Mouse (Mus musculus) spleen, postnatal 36 days (tissue): ENCODE results near the gene Rlbp1.

Experiments
- DNase-seq, 2 experiments: peaks; one replicate each; pipeline ENCODE4 v3.0.0; 2022; ENCODE audit warnings: low spot score in 2 of 2, mixed read lengths in 1 of 2

Rlbp1 gene

GRCm38 (mm10) chr7:79386422-79387133 is at the start of gene Rlbp1:
Rlbp1 (minus strand) TSS chr7:79387048.
- no peak for DNase-seq

DNA sequence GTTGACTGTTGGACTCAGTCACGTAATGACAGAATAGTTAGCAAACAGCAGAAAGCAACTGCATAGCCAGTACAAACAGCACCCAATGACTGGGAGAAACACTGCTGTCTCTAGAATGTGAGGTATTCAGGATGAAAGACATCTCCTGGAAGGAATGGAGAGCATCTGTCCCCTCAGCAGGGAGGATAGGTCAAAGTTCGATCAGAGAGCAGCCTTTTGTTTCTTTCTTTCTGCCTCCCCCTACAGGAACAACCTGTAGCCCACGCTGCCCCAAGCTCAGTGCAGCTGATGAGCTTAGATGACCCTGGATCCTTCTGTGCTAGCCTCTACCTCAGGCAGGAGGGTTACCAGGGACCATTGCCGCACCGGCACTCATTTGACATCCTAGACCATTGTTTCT is 41.4 kb upstream of the Rlbp1 start:
- DNase-seq: no peak

GRCm38 (mm10) chr7:79425804-79426203 is 39.0 kb upstream of the Rlbp1 start:
- no peak for DNase-seq

- no peak for DNase-seq
These were observed 36.0 kb upstream of the Rlbp1 start for GRCm38 (mm10) chr7:79422876-79423275.

DNA sequence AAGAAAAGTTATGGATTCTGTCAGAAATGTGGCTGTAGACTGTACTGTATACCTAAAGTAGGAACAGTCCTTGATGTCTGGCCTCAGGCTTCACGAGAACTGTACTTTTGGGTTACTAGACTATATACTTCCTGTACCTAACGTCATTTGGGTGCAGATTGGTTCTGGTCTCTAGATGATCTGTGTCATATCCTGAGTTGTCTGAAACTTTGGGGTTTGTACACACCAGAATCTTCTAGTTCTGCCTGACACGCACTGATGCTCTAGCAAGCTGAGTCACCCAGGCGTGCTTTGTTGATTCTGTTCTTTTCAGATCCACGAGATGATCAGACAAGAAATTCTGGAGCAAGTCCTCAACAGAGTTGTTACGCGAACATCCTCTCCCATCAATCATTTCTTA is 33.1 kb upstream of the Rlbp1 start:
- no peak for DNase-seq

GRCm38 (mm10) chr7:79414449-79415375 is 27.9 kb upstream of the Rlbp1 start:
- no peak for DNase-seq

DNA sequence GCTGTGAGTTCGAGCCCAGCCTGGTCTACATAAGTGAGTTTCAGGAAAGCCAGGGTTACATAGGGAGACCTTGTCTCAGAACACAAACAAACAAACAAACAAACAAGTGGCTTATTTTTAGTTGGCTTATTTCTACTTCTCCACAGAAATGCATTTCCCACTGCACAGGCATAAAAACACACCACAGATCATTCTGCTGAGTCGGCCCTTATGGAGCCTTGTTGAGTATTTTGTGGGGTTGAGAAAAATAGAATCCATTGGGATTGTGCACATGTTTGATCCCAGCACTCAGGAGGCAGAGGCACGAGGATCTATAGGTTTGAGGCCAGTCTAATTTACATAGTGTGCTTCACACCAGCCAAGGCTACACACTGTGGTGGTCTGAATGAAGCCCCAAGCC is 13.4 kb upstream of the Rlbp1 start:
- no peak for DNase-seq

DNA sequence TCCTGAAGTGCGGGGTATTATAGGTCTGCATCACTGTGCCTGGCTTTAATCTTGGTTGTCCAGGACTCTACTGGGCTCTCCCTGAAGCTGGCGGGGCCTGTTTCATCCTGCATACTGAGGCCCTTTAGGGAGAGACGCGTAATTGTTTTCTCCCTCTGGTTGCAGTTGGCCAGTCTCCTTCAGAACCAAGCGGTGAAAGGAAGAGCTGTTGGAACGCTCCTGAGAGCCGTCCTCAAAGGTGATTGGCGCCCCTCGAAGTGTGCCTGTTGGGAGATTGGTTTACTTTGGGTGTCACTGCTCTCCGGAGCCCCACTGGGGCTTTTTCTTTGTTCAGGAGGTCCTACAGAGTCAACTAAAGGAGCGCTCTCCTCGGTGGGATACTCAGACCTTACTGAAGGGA is 12.1 kb upstream of the Rlbp1 start:
- no peak for DNase-seq

DNA sequence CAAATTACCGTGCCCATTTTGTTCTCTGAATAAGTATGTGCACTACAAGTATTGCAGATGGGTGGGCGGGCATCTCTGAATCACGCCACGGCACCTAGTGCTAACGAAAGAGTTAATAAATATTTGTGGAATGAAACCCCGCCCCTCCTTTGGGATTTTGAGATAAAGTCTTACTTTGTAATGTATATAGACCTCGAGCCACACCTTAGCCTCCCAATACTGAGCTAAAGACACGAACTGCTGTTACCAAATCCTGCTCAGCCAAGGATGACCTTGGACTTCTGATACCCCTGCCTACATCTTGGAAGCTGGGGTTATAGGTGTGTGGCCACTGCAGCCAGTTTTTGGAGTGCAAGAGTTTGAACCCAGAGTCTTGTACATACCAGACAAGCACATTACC is 11.6 kb upstream of the Rlbp1 start:
- DNase-seq: no peak

- DNase-seq: no peak
These were observed 10.7 kb upstream of the Rlbp1 start for GRCm38 (mm10) chr7:79397446-79397963.

DNA sequence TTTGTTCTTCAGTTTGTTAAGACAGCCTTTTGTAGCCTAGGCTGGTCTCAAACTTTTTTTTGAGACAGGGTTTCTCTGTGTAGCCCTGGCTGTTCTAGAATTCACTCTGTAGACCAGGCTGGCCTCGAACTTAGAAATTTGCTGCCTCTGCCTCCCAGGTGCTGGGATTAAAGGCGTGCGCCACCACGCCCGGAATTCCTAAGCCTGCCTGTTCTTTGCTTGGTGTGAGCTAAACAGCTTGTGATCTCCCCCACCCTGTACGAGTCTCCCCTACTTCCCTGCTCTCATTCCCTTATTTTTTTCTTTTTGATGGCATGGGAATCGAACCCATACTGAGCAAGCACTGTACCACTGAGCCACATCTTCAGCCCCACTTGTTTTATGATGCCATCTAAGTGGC is 8.3 kb upstream of the Rlbp1 start:
- no peak for DNase-seq

- DNase-seq: no peak
These were observed 7.8 kb upstream of the Rlbp1 start for GRCm38 (mm10) chr7:79394666-79395065.

DNA sequence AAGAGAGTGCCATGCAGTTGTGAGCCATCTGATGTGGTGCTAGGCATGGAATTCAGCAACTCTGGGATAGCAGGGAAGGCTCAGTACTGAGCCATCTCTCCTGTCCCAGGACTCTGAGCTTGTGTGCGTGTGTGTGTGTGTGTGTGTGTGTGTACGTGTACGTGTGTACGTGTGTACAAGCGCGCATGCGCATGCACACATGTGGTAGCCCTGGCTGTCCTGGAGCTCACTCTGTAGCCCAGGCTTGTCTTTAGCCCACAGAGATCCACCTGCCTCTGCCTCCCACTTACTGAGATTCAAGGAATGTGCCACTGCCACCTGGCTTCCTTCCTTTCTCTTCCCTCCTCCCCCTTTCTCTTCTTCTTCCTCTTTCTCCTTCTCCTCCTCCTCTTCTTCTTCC is 7.1 kb upstream of the Rlbp1 start:
- no peak for DNase-seq

GRCm38 (mm10) chr7:79392860-79393513 is 6.1 kb upstream of the Rlbp1 start:
- peak; percentile 21 to 43 for DNase-seq

- peak; percentile 88 to 92 for DNase-seq
These were observed 5.2 kb upstream of the Rlbp1 start, which contains the start of gene Fanci for GRCm38 (mm10) chr7:79391883-79392649. Fanci (plus strand) TSS chr7:79391929.

DNA sequence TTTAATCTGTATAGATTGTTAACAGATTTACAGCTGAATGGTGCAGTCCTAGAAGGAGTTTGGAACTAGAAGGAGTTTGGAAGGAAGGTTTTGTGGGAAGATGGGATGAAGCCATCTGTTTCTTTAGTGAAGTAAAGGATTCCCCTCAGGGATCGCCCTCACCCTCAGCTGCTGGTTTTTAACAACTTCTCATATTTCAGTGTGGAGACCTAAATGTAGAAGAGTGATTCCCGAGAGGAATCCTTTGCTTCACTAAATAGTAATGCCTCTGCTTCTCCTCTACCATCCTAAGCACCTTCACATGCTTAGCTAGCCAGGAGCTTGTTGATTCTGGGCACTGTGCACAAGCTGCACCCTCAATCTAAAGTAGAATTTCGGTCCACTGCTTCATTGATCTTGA is 4.6 kb upstream of the Rlbp1 start:
- no peak for DNase-seq

DNA sequence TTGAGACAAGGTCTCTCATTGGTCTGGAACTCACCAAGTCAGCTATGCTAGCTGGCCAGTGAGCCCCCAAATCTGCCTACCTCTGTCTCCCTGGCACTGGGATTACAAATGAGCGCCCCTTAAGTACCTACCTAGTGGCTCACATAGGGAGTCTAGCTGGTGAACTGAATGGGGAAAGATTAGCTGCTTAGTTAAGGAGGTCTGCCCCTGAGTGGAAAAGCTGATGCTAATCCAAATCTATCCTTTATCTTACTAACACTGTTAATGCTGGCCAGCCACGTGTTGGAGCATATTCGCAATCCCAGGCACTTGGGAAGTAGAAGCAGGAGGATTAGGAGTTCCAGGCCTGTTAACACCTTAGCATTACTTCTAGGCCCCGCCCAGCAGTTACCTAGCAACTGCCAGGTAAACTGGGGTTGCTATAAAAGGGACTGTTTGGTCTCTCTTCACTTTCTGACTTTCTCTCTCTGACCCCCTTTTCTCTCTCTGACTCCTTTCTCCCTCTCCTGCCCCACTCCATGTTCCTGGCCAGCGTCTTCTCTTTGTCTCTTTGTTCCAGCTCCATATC is 3.4 kb upstream of the Rlbp1 start:
- DNase-seq: no peak

DNA sequence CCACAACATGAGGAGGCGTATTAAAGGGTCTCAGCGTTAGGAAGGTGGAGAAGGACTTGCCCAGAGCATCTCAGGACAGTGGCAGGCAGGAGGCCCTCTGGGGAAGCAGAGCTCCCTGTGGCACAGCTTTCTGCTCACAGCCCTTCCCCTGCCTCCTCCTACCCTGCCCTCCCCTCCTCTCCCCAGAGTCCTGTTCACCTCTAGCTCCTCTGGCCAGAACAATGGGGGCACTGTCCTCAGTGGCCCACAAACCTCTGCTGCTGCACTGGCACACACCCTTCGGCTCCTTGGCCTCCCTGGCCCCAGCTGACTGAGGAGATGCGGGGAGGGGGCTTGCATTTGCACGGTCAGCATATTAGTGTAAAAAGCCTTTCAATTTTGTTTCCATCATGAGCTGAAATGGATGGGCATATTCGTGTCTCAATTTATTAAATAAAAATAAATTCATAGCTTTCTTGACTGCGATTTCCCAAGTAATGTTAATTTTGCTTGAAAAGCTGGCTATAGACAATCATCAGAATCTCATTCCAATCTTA is 1.9 kb upstream of the Rlbp1 start:
- no peak for DNase-seq

DNA sequence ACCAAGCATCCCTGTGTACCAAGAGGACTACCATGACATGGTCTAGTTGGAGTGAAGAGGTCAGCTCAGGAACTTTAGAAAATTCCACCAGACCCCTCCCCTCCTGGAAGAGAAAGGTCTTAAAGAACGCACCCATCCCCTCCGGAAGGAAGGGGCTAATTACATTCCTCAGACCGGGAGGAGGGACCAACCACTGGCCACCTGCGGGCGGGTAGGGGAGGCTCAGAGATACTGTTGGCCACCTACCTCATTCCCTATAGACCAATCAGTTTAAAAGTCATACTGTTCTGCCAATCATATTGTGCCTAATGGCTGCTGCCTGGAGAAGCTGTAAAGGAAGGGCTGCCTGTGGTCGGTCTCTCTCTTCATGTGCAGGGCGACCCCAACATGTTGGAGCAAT is 1.1 kb upstream of the Rlbp1 start:
- no peak for DNase-seq

DNA sequence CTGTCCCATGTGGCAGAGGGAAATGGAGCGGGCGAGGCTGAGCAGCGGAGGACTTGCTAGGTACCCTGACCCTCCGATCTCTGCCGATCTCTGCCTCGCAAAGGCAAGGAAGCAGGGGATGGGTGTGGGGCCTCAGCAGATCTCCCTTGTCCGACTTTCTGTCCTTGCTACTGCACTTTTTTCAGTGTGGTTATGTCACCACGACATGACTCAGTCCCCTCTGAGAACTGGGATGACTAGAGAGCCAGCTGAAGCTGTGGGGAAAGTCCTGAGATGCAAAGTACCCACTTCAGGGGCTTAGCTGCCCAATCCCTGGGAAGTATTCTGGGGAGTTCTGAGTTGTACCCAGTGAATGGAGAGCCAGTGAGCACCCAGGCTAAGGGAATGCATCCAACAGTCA is 292 bp upstream of the Rlbp1 start:
- DNase-seq: no peak
